9 mouse cellular contexts compared by ENCODE assay signal in genomic region chr8:119195695-119196094, GRCm38 (mm10).
DNase-seq lines count a peak whose midpoint lies in the region; ATAC-seq and TF ChIP-seq lines count a peak whose summit lies in the region.
"Had no signal": no experiment of that assay in that cellular context is flagged by ENCODE, and none has a peak within 500 bp of the region (broad histone marks: within the 10 kb centered on the region; RNA-seq: fewer than 3 reads in every experiment).

No protein-coding gene starts in this region.

- TF ChIP-seq CTCF in heart, postnatal 0 days (IDR thresholded peaks at IDR 0.05; ENCODE audit: low read depth), result peak; percentile 53

- H3K9me3 ChIP-seq in forebrain, embryonic 14.5 days (replicated peaks; ENCODE audit: control insufficient read depth, low read length), result no peaks in the 10 kb centered on the region
- no peaks in the 10 kb centered on the region for H3K9me3 ChIP-seq in forebrain, embryonic 13.5 days (replicated peaks)
- H3K9me3 ChIP-seq in midbrain, embryonic 10.5 days (replicated peaks), result 0 out of 2 replicates have a peak, but pooled peaks cover 3% of the 10 kb centered on the region
- H3K9me3 ChIP-seq in midbrain, embryonic 15.5 days, result no peaks in the 10 kb centered on the region
- H3K9me3 ChIP-seq in heart, postnatal 0 days (replicated peaks; ENCODE audit: control insufficient read depth, low read length), result no peaks in the 10 kb centered on the region; the same call in 1 of the 2 replicates
- H3K9me3 ChIP-seq: stomach, embryonic 15.5 days had no signal

- no peak for ATAC-seq in forebrain, embryonic 14.5 days
- ATAC-seq in forebrain, embryonic 13.5 days, result no peak
- ATAC-seq in midbrain, embryonic 15.5 days (replicated peaks), result no peak
- ATAC-seq in heart, postnatal 0 days (ENCODE audit: insufficient read depth, low read depth), result no peak
- no peak for ATAC-seq in frontal cortex, adult (ENCODE audit: low TSS enrichment)

- H3K27me3 ChIP-seq in forebrain, embryonic 14.5 days (replicated peaks; ENCODE audit: control insufficient read depth, insufficient read depth, low read length), result no peaks in the 10 kb centered on the region
- no peaks in the 10 kb centered on the region for H3K27me3 ChIP-seq in forebrain, embryonic 13.5 days
- H3K27me3 ChIP-seq in midbrain, embryonic 10.5 days (ENCODE audit: low read depth, poor library complexity, severe bottlenecking), result no peaks in the 10 kb centered on the region
- H3K27me3 ChIP-seq in midbrain, embryonic 15.5 days (replicated peaks), result no peaks in the 10 kb centered on the region
- no peaks in the 10 kb centered on the region for H3K27me3 ChIP-seq in heart, postnatal 0 days (ENCODE audit: control insufficient read depth, insufficient read depth, low read length)
- H3K27me3 ChIP-seq: stomach, embryonic 15.5 days had no signal

- H3K36me3 ChIP-seq in forebrain, embryonic 14.5 days (ENCODE audit: control insufficient read depth, insufficient read depth, low read length), result no peaks in the 10 kb centered on the region
- no peaks in the 10 kb centered on the region for H3K36me3 ChIP-seq in forebrain, embryonic 13.5 days (ENCODE audit: poor library complexity, severe bottlenecking)
- no peaks in the 10 kb centered on the region for H3K36me3 ChIP-seq in midbrain, embryonic 10.5 days
- H3K36me3 ChIP-seq in midbrain, embryonic 15.5 days (replicated peaks), result no peaks in the 10 kb centered on the region
- H3K36me3 ChIP-seq in heart, postnatal 0 days (replicated peaks; ENCODE audit: control insufficient read depth, insufficient read depth, low read length), result no peaks in the 10 kb centered on the region
- H3K36me3 ChIP-seq: stomach, embryonic 15.5 days had no signal

- peaks cover 4% of the 10 kb centered on the region; the same call in 1 of the 2 replicates for H3K4me1 ChIP-seq in forebrain, embryonic 14.5 days (ENCODE audit: control insufficient read depth, insufficient read depth, low read length)
- peaks cover 12% of the 10 kb centered on the region for H3K4me1 ChIP-seq in forebrain, embryonic 13.5 days
- no peaks in the 10 kb centered on the region for H3K4me1 ChIP-seq in midbrain, embryonic 10.5 days
- peaks cover 3% of the 10 kb centered on the region; the same call in 1 of the 2 replicates for H3K4me1 ChIP-seq in midbrain, embryonic 15.5 days
- H3K4me1 ChIP-seq in heart, postnatal 0 days (ENCODE audit: control insufficient read depth, insufficient read depth), result peaks cover 7% of the 10 kb centered on the region; the same call in 1 of the 2 replicates
- H3K4me1 ChIP-seq: stomach, embryonic 15.5 days had no signal

- H3K9ac ChIP-seq in forebrain, embryonic 14.5 days (ENCODE audit: low read length), result no peak overlapping the region
- no peak overlapping the region for H3K9ac ChIP-seq in forebrain, embryonic 13.5 days
- H3K9ac ChIP-seq in midbrain, embryonic 15.5 days, result no peak overlapping the region
- no peak overlapping the region for H3K9ac ChIP-seq in heart, postnatal 0 days (replicated peaks; ENCODE audit: low read depth, low read length)
- H3K9ac ChIP-seq: stomach, embryonic 15.5 days had no signal

- WGBS in forebrain, embryonic 14.5 days, result 62% methylated on average over 8 of the region's 8 CpGs
- WGBS in forebrain, embryonic 13.5 days, result 66% methylated on average over 8 of the region's 8 CpGs
- WGBS in midbrain, embryonic 10.5 days, result 62% methylated on average over 8 of the region's 8 CpGs
- 62% methylated on average over 8 of the region's 8 CpGs for WGBS in midbrain, embryonic 15.5 days
- WGBS in heart, postnatal 0 days, result 61% methylated on average over 8 of the region's 8 CpGs

- no peak overlapping the region for H3K4me3 ChIP-seq in forebrain, embryonic 14.5 days (ENCODE audit: low read depth, low read length)
- no peak overlapping the region for H3K4me3 ChIP-seq in forebrain, embryonic 13.5 days
- H3K4me3 ChIP-seq in midbrain, embryonic 10.5 days, result no peak overlapping the region
- H3K4me3 ChIP-seq in midbrain, embryonic 15.5 days, result no peak overlapping the region
- H3K4me3 ChIP-seq in heart, postnatal 0 days (ENCODE audit: low read depth, low read length), result no peak overlapping the region
- H3K4me3 ChIP-seq: stomach, embryonic 15.5 days had no signal

- H3K4me2 ChIP-seq in forebrain, embryonic 14.5 days (ENCODE audit: low read length), result no peak overlapping the region
- H3K4me2 ChIP-seq in forebrain, embryonic 13.5 days, result no peak overlapping the region
- no peak overlapping the region for H3K4me2 ChIP-seq in midbrain, embryonic 15.5 days
- no peak overlapping the region for H3K4me2 ChIP-seq in heart, postnatal 0 days (ENCODE audit: low read depth, low read length)
- H3K4me2 ChIP-seq: stomach, embryonic 15.5 days had no signal

- TF ChIP-seq EP300 in heart, postnatal 0 days (IDR thresholded peaks at IDR 0.05; ENCODE audit: low read depth), result no peak

- H3K27ac ChIP-seq in forebrain, embryonic 14.5 days (ENCODE audit: low read depth, low read length), result no peak overlapping the region
- no peak overlapping the region for H3K27ac ChIP-seq in forebrain, embryonic 13.5 days
- no peak overlapping the region for H3K27ac ChIP-seq in midbrain, embryonic 10.5 days (replicated peaks)
- no peak overlapping the region for H3K27ac ChIP-seq in midbrain, embryonic 15.5 days
- H3K27ac ChIP-seq in heart, postnatal 0 days (ENCODE audit: low read depth), result no peak overlapping the region
- H3K27ac ChIP-seq: stomach, embryonic 15.5 days had no signal

- DNase-seq in forebrain, embryonic 14.5 days (ENCODE audit: low spot score), result peak; percentile 19
- DNase-seq in midbrain, embryonic 10.5 days (ENCODE audit: low spot score), result peak; percentile 16
- DNase-seq in cerebellum, adult 11 months, result peak; percentile 31
- DNase-seq in heart, postnatal 0 days (ENCODE audit: low spot score), result peak; percentile 16
- peak; percentile 45 for DNase-seq in retina, postnatal 1 day
